Mouse (Mus musculus) hindbrain, embryonic 14.5 days (tissue): Measurements from ENCODE around the gene Mrpl53. TPM values are rescaled to one million over a fixed set of nuclear protein-coding genes. Genes with fewer than 3 reads are reported as not detected.

Source experiments
- ATAC-seq: fragments of 200-750 bp; cut with Nextera tagmentation; 2 replicates; pipeline ENCODE4 v1.8.0; 2017; ENCODE audit warnings: moderate number of reproducible peaks, mild to moderate bottlenecking, moderate TSS enrichment, moderate library complexity; ENCODE audit not compliant: low FRiP score
- DNase-seq: peaks from one replicate; pipeline ENCODE4 v3.0.0-alpha.2; 2015; ENCODE audit warnings: low spot score
- H3K27ac ChIP-seq: fragments of 300-500 bp; sonication (generic); 2 replicates; pipeline ENCODE4 v1.5.1; 2014; ENCODE audit warnings: mild to moderate bottlenecking, moderate library complexity
- H3K27me3 ChIP-seq: fragments of 300-500 bp; sonication (generic); 2 replicates; pipeline ENCODE4 v1.6.1; 2014; ENCODE audit warnings: mild to moderate bottlenecking, low read length, mixed read lengths; ENCODE audit not compliant: control insufficient read depth, insufficient read depth
- H3K36me3 ChIP-seq: fragments of 300-500 bp; sonication (generic); replicated peaks from 2 replicates; pipeline ENCODE4 v1.6.1; 2014; ENCODE audit not compliant: control insufficient read depth, insufficient read depth
- H3K4me1 ChIP-seq: fragments of 300-500 bp; sonication (generic); replicated peaks from 2 replicates; pipeline ENCODE4 v1.6.1; 2014; ENCODE audit warnings: antibody characterized with exemption, low read length, mixed read lengths; ENCODE audit not compliant: control insufficient read depth, insufficient read depth
- H3K4me2 ChIP-seq: fragments of 300-500 bp; sonication (generic); replicated peaks from 2 replicates; pipeline ENCODE4 v1.6.1; 2014; ENCODE audit warnings: mild to moderate bottlenecking, moderate library complexity
- H3K4me3 ChIP-seq: fragments of 300-500 bp; sonication (generic); replicated peaks from 2 replicates; pipeline ENCODE4 v1.5.1; 2014; ENCODE audit warnings: mild to moderate bottlenecking, low read length
- H3K9ac ChIP-seq: fragments of 300-500 bp; sonication (generic); 2 replicates; pipeline ENCODE4 v1.6.1; 2014
- H3K9me3 ChIP-seq: fragments of 300-500 bp; sonication (generic); 2 replicates; pipeline ENCODE4 v1.6.1; 2016; ENCODE audit warnings: low read length; ENCODE audit not compliant: control insufficient read depth
- WGBS: fragments of 180-500 bp; shearing (Covaris S2); extraction: QIAGEN DNeasy Blood & Tissue Kit; methylation state at CpG from one replicate; pipeline ENCODE4 v1.1.7; 2014; 5-methylcytosine and 5-hydroxymethylcytosine counted together
- polyA plus RNA-seq: library from polyadenylated mRNA; unstranded; fragments of >200 nt; fragmentation: Nextera tagmentation; extraction: Ambion mirVana; gene quantifications from 2 replicates; pipeline ENCODE4 v1.2.1, GENCODE M21; 2014

The Mrpl53 gene
- polyA plus RNA-seq, 1 experiment from 2014 or later, result 129 TPM

DNA sequence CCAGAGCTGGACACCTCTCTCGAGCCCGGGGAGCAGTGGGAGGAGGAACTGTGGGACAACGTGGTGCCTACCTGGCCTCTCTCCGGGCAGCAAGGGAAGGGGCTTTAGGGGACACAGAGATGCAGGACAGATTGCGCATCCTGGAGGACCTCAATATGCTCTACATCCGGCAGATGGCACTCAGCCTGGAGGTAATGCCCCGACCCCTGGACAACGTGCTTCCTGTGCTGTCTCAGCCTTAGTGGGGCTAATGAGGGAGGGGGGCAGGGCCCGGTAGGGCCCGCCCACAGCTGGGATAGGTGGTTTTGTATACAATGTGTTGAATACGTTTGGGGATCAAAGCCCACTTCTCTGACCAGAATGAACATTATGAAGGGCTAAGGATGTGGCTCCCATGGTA is 29.2 kb downstream of the Mrpl53 start:
- Histone ChIP-seq H3K36me3 (no peaks in the 10 kb centered on the region), H3K4me3 (peak overlapping the region; percentile 36), H3K9me3 (no peaks in the 10 kb centered on the region), H3K27ac (peak overlapping the region; percentile 89), H3K9ac (peak overlapping the region; percentile 64), H3K4me2 (peak overlapping the region; percentile 59), H3K27me3 (peaks cover 6% of the 10 kb centered on the region; the same call in 1 of the 2 replicates), H3K4me1 (peaks cover 30% of the 10 kb centered on the region)
- under 1% methylated on average over 11 of the region's 11 CpGs for WGBS
- DNase-seq (no peak), ATAC-seq (peak; percentile 21; the same call in 1 of the 2 replicates)

- H3K4me1 ChIP-seq, result peaks cover 32% of the 10 kb centered on the region
Observed at GRCm38 (mm10) chr6:83140044-83140443, 31.2 kb downstream of the Mrpl53 start.

GRCm38 (mm10) chr6:83141636-83142035 is 32.8 kb downstream of the Mrpl53 start:
- peak overlapping the region; percentile 60 for H3K4me2 ChIP-seq
- DNase-seq (no peak), ATAC-seq (no peak)
- WGBS, result 27% methylated on average over 4 of the region's 4 CpGs
- H3K4me3 ChIP-seq, result no peak overlapping the region; the same call in 1 of the 2 replicates
- no peak overlapping the region for H3K27ac ChIP-seq
- peak overlapping the region; percentile 58; the same call in 1 of the 2 replicates for H3K9ac ChIP-seq
- H3K27me3 ChIP-seq, result no peaks in the 10 kb centered on the region
- H3K36me3 ChIP-seq, result no peaks in the 10 kb centered on the region
- peaks cover 32% of the 10 kb centered on the region for H3K4me1 ChIP-seq
- H3K9me3 ChIP-seq, result no peaks in the 10 kb centered on the region

More at GRCm38 (mm10) chr6:83140044-83140443, 31.2 kb downstream of the Mrpl53 start:
- ATAC-seq, result no peak
- H3K27me3 ChIP-seq, result peaks cover 6% of the 10 kb centered on the region; the same call in 1 of the 2 replicates
- H3K27ac ChIP-seq, result no peak overlapping the region
- H3K9me3 ChIP-seq, result no peaks in the 10 kb centered on the region
- H3K36me3 ChIP-seq, result no peaks in the 10 kb centered on the region
- 89% methylated on average over 8 of the region's 8 CpGs for WGBS
- no peak overlapping the region for H3K4me2 ChIP-seq
- DNase-seq, result no peak
- no peak overlapping the region for H3K4me3 ChIP-seq
- no peak overlapping the region for H3K9ac ChIP-seq

DNA sequence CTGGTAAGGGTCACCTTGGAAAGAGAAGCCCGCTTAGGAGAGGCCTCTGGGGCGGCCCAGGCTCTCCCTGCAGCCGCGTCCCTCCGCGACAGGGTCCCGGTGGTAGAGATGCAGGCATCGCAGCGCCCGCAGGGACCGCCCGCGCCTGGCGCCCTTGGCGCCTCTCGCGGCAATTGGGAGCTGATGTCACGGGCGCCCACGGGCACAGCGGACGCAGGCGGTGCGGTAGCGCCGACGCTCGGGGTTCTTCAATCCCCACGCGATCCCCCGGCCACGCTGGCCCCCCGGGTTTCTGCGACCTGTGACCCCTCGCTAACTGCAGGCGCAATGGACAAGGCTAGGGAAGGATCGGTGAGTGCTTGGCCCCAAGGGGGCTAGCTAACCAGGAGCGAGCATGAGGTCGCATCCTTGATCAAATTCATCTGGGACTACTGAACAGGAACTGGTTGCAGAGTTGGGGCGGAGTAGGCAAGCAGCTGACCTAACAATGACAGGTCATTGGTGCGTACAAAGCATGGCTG is 33.4 kb downstream of the Mrpl53 start:
- Histone ChIP-seq H3K27ac (0 out of 2 replicates have a peak overlapping the region, but pooled peaks have one; percentile 14), H3K4me2 (peak overlapping the region; percentile 60), H3K9ac (peak overlapping the region; percentile 58), H3K4me3 (peak overlapping the region; percentile 33), H3K4me1 (peaks cover 27% of the 10 kb centered on the region), H3K36me3 (no peaks in the 10 kb centered on the region), H3K9me3 (no peaks in the 10 kb centered on the region), H3K27me3 (no peaks in the 10 kb centered on the region)
- DNase-seq, result no peak
- whole genome bisulfite sequencing, result 7% methylated on average over 39 of the region's 41 CpGs
- no peak; the same call in 1 of the 2 replicates for ATAC-seq

- Histone ChIP-seq H3K4me3 (peak overlapping the region; percentile 33; the same call in 1 of the 2 replicates), H3K27ac (no peak overlapping the region), H3K9ac (no peak overlapping the region), H3K9me3 (no peaks in the 10 kb centered on the region), H3K4me1 (peaks cover 21% of the 10 kb centered on the region), H3K36me3 (no peaks in the 10 kb centered on the region; the same call in 1 of the 2 replicates), H3K4me2 (peak overlapping the region; percentile 60; the same call in 1 of the 2 replicates), H3K27me3 (no peaks in the 10 kb centered on the region)
- 40% methylated on average over 11 of the region's 11 CpGs for WGBS
- no peak for ATAC-seq
- no peak for DNase-seq
Observed at GRCm38 (mm10) chr6:83142886-83143285, 34.0 kb downstream of the Mrpl53 start.

GRCm38 (mm10) chr6:83145209-83145608 is 36.4 kb downstream of the Mrpl53 start:
- Histone ChIP-seq H3K4me1 (peaks cover 14% of the 10 kb centered on the region), H3K9me3 (no peaks in the 10 kb centered on the region), H3K4me3 (no peak overlapping the region), H3K27me3 (no peaks in the 10 kb centered on the region), H3K4me2 (no peak overlapping the region), H3K27ac (no peak overlapping the region), H3K36me3 (peaks cover 4% of the 10 kb centered on the region), H3K9ac (no peak overlapping the region)
- WGBS, result 84% methylated on average over 2 of the region's 2 CpGs
- DNase-seq (no peak), ATAC-seq (no peak)

GRCm38 (mm10) chr6:83145805-83146204 is 37.0 kb downstream of the Mrpl53 start:
- Histone ChIP-seq H3K27me3 (no peaks in the 10 kb centered on the region), H3K9ac (no peak overlapping the region), H3K36me3 (peaks cover 4% of the 10 kb centered on the region), H3K9me3 (no peaks in the 10 kb centered on the region), H3K27ac (no peak overlapping the region), H3K4me1 (peaks cover 14% of the 10 kb centered on the region), H3K4me2 (no peak overlapping the region), H3K4me3 (no peak overlapping the region)
- DNase-seq (no peak), ATAC-seq (no peak)
- 78% methylated on average over 9 of the region's 9 CpGs for WGBS

DNA sequence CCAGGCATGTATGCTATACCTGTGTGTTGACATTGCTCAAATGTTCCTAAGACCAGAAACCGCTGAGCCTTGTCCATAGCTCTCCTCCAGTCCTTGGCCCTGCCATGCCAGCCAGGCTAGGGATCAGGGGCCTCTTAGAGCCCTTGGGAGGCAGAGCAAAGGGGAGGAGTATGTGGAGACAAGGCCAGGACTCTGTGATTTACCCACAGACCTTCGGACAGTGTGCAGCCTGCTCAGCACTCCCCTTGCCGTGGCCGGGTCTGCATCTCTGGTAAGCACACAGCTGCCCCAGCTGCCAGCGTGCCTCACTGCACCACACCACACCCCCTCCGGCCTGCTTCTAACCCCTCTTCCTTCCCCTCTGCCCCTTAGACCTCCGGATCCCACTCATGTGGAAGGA is 38.4 kb downstream of the Mrpl53 start:
- Histone ChIP-seq H3K27ac (no peak overlapping the region), H3K36me3 (peaks cover 4% of the 10 kb centered on the region), H3K9me3 (no peaks in the 10 kb centered on the region), H3K9ac (no peak overlapping the region), H3K4me1 (peaks cover 8% of the 10 kb centered on the region), H3K4me2 (no peak overlapping the region), H3K27me3 (no peaks in the 10 kb centered on the region), H3K4me3 (no peak overlapping the region)
- 45% methylated on average over 7 of the region's 7 CpGs for WGBS
- DNase-seq, result no peak
- ATAC-seq, result no peak

- Histone ChIP-seq H3K9ac (no peak overlapping the region), H3K4me2 (no peak overlapping the region), H3K27ac (no peak overlapping the region), H3K36me3 (peaks cover 4% of the 10 kb centered on the region), H3K27me3 (no peaks in the 10 kb centered on the region), H3K9me3 (no peaks in the 10 kb centered on the region), H3K4me1 (peaks cover 14% of the 10 kb centered on the region), H3K4me3 (no peak overlapping the region)
- DNase-seq (no peak), ATAC-seq (no peak)
- 25% methylated on average over 8 of the region's 8 CpGs for WGBS
Observed at GRCm38 (mm10) chr6:83151721-83152120, 42.9 kb downstream of the Mrpl53 start.
